Mouse (Mus musculus) liver, adult 2 months (tissue): ENCODE measurements around the gene A230050P20Rik.
"Not testable (repeated sequence)": the region's sequence is repeated elsewhere in the genome, so short reads cannot be mapped to it uniquely, and the experiment has no call there.

Source experiments
- CTCF ChIP-seq: fragments of 200-500 bp; IDR thresholded peaks from 2 replicates; pipeline ENCODE4 v1.5.1; 2011; ENCODE audit warnings: low read depth, low read length, control low read depth
- POLR2A ChIP-seq: fragments of 200-500 bp; IDR thresholded peaks from 2 replicates; pipeline ENCODE4 v1.6.1; 2011; ENCODE audit warnings: low read length, control low read depth; ENCODE audit not compliant: insufficient read depth; ENCODE audit errors: extremely low read depth

DNA sequence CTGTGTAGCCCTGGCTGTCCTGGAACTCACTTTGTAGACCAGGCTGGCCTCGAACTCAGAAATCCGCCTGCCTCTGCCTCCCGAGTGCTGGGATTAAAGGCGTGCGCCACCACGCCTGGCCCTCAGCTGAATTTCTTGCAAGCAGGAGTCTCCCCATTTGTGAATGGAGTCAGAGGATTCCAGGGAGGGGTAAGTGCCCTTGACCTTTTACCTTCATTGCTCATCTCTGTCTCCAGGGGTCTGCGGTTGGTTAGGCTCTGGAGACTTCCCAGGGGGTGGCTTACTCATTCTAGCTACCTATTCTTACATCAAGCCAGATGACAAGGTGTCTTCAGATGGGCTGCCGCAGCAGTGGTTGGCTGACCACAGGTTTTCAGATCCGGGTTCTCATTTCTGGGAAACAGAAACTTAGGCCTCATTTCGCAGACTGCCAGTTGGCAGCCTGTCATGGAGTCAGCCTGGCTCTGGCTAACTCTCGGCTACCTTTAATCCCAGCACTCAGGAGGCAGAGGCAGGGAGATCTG is 32.9 kb upstream of the A230050P20Rik start:
- TF ChIP-seq POLR2A, CTCF: not testable (repeated sequence)
